Mouse (Mus musculus): ENCODE results near the gene Aqp8. TPM values are rescaled to one million over a fixed set of nuclear protein-coding genes. Genes with fewer than 3 reads are reported as not detected.

Gene Aqp8
- polyA plus RNA-seq (2014; fragmentation: Nextera tagmentation; extraction: Ambion mirVana), result 0.39 and 0.55 TPM in 2 replicates

DNA sequence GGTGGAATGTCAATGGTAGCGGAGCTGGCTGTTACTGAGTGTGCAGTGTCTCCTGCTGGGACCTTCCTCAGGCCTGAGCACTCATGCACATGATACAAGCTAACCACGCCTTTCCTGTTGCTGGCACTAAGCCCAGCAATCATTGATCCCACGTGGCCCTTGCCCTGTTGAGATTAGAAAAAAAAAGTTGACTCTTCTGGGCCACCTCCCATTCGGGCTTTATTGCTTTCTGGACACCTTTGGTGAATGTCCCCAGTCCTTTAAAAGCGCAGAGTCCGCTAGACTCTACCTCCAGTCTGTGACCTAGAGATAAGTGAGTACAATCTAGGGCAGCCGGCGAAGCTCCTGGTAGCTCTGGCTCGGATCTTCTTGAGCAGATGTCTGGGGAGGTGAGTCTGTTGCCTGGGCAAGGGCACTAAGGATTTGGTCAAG, at the start of gene Aqp8:
Aqp8 (plus strand) TSS at position 222 of the 432 bp plus-strand sequence.
- ATAC-seq (ENCODE audit: insufficient number of reproducible peaks, low FRiP score, low TSS enrichment, low read depth) (no peak), DNase-seq (ENCODE audit: low spot score) (no peak)
- no peak within 1 kb of the TSS for H3K4me2 ChIP-seq (ENCODE audit: low read depth, severe bottlenecking)
- no peak within 1 kb of the TSS for H3K27ac ChIP-seq (replicated peaks; ENCODE audit: low read depth, low read length)
- H3K9me3 ChIP-seq (ENCODE audit: control insufficient read depth, low read length), result no peaks in the 10 kb centered on the region
- 71% methylated on average over 9 of the region's 9 CpGs for WGBS
- H3K4me1 ChIP-seq (ENCODE audit: control insufficient read depth, insufficient read depth, low read length), result no peaks in the 10 kb centered on the region
- no peaks in the 10 kb centered on the region for H3K27me3 ChIP-seq (ENCODE audit: control insufficient read depth, insufficient read depth, low read length)
- H3K36me3 ChIP-seq (ENCODE audit: control insufficient read depth, insufficient read depth, low read length), result no peaks in the 10 kb centered on the region
- no peak within 1 kb of the TSS for H3K4me3 ChIP-seq (ENCODE audit: low read depth, low read length)
- no peak within 1 kb of the TSS for H3K9ac ChIP-seq (ENCODE audit: low read length)

DNA sequence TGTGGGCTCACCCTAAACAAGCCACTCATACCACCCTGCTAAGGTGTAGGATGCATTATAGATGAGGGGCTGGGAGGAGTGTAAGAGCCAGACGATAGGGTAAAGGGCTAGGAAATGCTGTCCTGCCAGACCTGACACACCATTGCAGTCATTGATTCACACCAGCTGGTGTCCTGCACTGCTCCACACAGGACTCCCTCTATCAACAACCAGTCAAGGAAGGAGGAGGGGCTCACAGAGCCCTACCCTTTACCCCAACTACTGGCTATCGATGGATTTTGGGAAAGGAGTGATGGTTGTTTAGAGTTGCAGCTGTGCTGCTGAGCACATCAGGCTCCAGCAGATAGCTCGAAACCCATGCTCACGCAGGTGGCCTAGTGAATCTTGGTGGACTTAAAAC, 45.3 kb upstream of the Aqp8 start:
- DNase-seq (ENCODE audit: low spot score) (no peak), ATAC-seq (ENCODE audit: insufficient number of reproducible peaks, low FRiP score, low TSS enrichment, low read depth) (no peak)
- no peak overlapping the region for H3K27ac ChIP-seq (replicated peaks; ENCODE audit: low read depth, low read length)
- no peak overlapping the region for H3K9ac ChIP-seq (ENCODE audit: low read length)
- H3K4me2 ChIP-seq (ENCODE audit: low read depth, severe bottlenecking), result no peak overlapping the region
- H3K27me3 ChIP-seq (ENCODE audit: control insufficient read depth, insufficient read depth, low read length), result no peaks in the 10 kb centered on the region
- no peaks in the 10 kb centered on the region for H3K9me3 ChIP-seq (ENCODE audit: control insufficient read depth, low read length)
- peaks cover 12% of the 10 kb centered on the region for H3K36me3 ChIP-seq (ENCODE audit: control insufficient read depth, insufficient read depth, low read length)
- no peak overlapping the region for H3K4me3 ChIP-seq (ENCODE audit: low read depth, low read length)
- H3K4me1 ChIP-seq (ENCODE audit: control insufficient read depth, insufficient read depth, low read length), result no peaks in the 10 kb centered on the region
- WGBS, result 74% methylated on average over 4 of the region's 4 CpGs

DNA sequence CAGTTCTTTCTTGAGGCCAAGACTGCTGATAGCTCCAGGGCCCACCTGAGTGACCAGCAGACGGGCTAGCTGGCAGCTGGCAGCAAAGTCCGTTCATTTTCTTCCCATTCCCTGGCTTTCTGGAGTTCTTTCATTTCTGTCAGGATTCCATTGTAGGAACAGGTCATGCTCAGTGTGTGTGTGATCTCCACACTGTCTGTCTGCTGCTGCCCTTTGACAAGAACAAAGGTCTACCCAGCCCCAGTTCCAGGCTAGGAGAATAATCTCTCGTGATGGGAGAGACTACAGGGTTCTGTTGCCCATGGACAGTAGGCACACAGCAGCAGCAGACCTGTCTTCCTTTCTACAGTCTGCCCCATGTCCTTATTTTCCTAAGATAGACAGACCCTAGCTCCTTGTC, 44.4 kb upstream of the Aqp8 start:
- Histone ChIP-seq H3K9me3 (ENCODE audit: control insufficient read depth, low read length) (no peaks in the 10 kb centered on the region), H3K9ac (ENCODE audit: low read length) (no peak overlapping the region), H3K27me3 (ENCODE audit: control insufficient read depth, insufficient read depth, low read length) (no peaks in the 10 kb centered on the region), H3K27ac (replicated peaks; ENCODE audit: low read depth, low read length) (no peak overlapping the region), H3K4me2 (ENCODE audit: low read depth, severe bottlenecking) (no peak overlapping the region), H3K36me3 (ENCODE audit: control insufficient read depth, insufficient read depth, low read length) (peaks cover 9% of the 10 kb centered on the region; the same call in 1 of the 2 replicates), H3K4me1 (ENCODE audit: control insufficient read depth, insufficient read depth, low read length) (no peaks in the 10 kb centered on the region), H3K4me3 (ENCODE audit: low read depth, low read length) (no peak overlapping the region)
- DNase-seq (ENCODE audit: low spot score) (no peak), ATAC-seq (ENCODE audit: insufficient number of reproducible peaks, low FRiP score, low TSS enrichment, low read depth) (no peak)
- WGBS, result 89% methylated on average over 3 of the region's 3 CpGs

DNA sequence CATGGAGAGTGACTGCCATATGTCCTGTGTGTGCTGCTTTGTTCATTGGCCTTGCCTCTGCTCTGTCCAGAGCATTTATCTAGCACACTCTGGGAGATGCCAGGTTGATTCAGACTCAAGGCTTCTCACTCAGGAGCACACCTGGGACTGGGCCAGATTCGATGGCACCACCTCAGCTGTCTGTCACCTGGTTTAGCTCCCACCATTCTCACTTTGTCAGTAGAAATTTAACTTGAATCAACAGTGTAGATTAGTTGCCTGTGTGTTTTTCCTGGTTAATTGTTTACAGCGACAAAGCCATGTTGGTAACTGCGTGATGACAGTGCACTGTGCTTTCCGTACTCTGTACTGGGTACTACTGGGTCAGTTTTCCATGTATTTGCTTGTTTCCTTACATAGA, 42.1 kb upstream of the Aqp8 start:
- no peak overlapping the region for H3K9ac ChIP-seq (ENCODE audit: low read length)
- no peak overlapping the region for H3K4me2 ChIP-seq (ENCODE audit: low read depth, severe bottlenecking)
- H3K9me3 ChIP-seq (ENCODE audit: control insufficient read depth, low read length), result no peaks in the 10 kb centered on the region
- H3K36me3 ChIP-seq (ENCODE audit: control insufficient read depth, insufficient read depth, low read length), result peaks cover 3% of the 10 kb centered on the region; the same call in 1 of the 2 replicates
- no peak overlapping the region for H3K27ac ChIP-seq (replicated peaks; ENCODE audit: low read depth, low read length)
- H3K4me1 ChIP-seq (ENCODE audit: control insufficient read depth, insufficient read depth, low read length), result no peaks in the 10 kb centered on the region
- no peak overlapping the region for H3K4me3 ChIP-seq (ENCODE audit: low read depth, low read length)
- 93% methylated on average over 4 of the region's 4 CpGs for WGBS
- H3K27me3 ChIP-seq (ENCODE audit: control insufficient read depth, insufficient read depth, low read length), result no peaks in the 10 kb centered on the region
- DNase-seq (ENCODE audit: low spot score) (no peak), ATAC-seq (ENCODE audit: insufficient number of reproducible peaks, low FRiP score, low TSS enrichment, low read depth) (no peak)

DNA sequence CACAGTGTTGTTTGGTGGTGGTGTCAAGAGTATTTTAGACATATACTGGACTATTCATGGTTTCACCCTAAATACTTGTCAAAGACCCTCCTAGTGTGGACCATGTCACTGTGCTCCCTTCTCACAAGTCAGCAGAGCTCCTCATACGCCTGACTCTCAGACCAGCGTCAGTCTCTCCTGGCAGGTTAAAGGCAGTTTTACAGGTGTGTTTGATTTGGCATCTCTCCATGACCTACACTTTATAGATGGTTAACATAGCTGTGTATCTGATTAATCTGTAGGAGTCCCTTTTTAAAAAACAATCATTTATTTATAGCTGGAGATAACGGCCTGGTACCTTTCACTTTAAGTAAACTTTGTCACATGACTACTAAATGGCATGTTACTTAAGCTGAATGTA, 40.1 kb upstream of the Aqp8 start:
- Histone ChIP-seq H3K9me3 (ENCODE audit: control insufficient read depth, low read length) (no peaks in the 10 kb centered on the region), H3K4me3 (ENCODE audit: low read depth, low read length) (no peak overlapping the region), H3K9ac (ENCODE audit: low read length) (no peak overlapping the region), H3K27ac (replicated peaks; ENCODE audit: low read depth, low read length) (no peak overlapping the region), H3K27me3 (ENCODE audit: control insufficient read depth, insufficient read depth, low read length) (no peaks in the 10 kb centered on the region), H3K4me2 (ENCODE audit: low read depth, severe bottlenecking) (no peak overlapping the region), H3K4me1 (ENCODE audit: control insufficient read depth, insufficient read depth, low read length) (no peaks in the 10 kb centered on the region), H3K36me3 (ENCODE audit: control insufficient read depth, insufficient read depth, low read length) (peaks cover 6% of the 10 kb centered on the region)
- 88% methylated on average over 3 of the region's 3 CpGs for WGBS
- no peak for ATAC-seq (ENCODE audit: insufficient number of reproducible peaks, low FRiP score, low TSS enrichment, low read depth)
- DNase-seq (ENCODE audit: low spot score), result no peak

DNA sequence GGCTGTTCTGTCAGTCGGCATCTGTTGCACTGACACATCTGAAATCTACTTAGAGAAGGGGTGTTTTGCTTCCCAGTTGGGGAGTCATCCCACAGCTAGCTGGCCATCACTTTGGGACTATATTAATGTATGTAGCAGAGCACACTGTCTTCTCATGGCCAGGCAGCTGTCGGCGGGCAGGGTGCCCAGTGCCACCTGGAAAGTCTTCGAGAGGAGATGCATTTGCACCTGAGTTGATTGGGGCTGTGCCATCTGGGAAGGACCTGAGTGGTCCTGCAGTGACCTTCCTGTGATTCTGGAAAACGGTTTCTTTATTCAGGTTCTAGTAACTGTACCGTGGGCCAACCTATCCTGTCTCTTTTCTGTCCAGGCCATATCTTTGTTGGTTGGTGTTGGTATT, 37.8 kb upstream of the Aqp8 start:
- DNase-seq (ENCODE audit: low spot score) (no peak), ATAC-seq (ENCODE audit: insufficient number of reproducible peaks, low FRiP score, low TSS enrichment, low read depth) (no peak)

DNA sequence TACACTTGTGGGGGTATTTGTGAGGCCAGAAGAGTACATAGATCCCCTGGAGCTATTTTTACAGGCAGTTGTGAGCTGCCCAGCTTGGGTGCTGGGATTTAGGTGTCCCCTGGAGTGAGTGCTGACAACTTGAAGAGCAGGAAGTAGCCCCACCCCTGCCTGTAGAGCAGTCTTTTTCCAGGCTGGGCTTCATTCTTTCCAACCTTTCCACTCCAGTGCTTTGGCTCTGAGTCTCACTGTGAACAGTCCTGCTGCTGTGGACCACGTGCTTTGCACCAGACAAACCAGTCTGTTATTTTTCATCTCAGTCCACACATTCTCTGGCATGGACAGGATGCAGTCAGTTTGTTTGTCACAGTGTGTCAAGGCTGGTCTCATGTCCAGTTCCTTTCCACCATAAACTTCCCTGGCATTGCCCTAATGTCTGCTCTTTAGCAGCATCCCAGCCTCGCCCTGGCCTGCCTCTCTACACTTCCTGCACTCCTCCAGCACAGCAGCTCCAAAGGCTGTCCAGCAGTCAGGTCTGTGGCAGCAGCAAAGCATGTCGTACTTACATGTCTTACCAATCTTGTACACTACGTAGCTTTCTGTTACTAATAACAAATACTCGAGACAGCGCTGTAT, 36.8 kb upstream of the Aqp8 start:
- H3K9ac ChIP-seq (ENCODE audit: low read length), result no peak overlapping the region
- no peak overlapping the region for H3K4me2 ChIP-seq (ENCODE audit: low read depth, severe bottlenecking)
- H3K36me3 ChIP-seq (ENCODE audit: control insufficient read depth, insufficient read depth, low read length), result peaks cover 4% of the 10 kb centered on the region; the same call in 1 of the 2 replicates
- no peak overlapping the region for H3K27ac ChIP-seq (replicated peaks; ENCODE audit: low read depth, low read length)
- H3K4me3 ChIP-seq (ENCODE audit: low read depth, low read length), result no peak overlapping the region
- H3K9me3 ChIP-seq (ENCODE audit: control insufficient read depth, low read length), result no peaks in the 10 kb centered on the region
- no peaks in the 10 kb centered on the region for H3K27me3 ChIP-seq (ENCODE audit: control insufficient read depth, insufficient read depth, low read length)
- no peak for ATAC-seq (ENCODE audit: insufficient number of reproducible peaks, low FRiP score, low TSS enrichment, low read depth)
- no peaks in the 10 kb centered on the region for H3K4me1 ChIP-seq (ENCODE audit: control insufficient read depth, insufficient read depth, low read length)
- no peak for DNase-seq (ENCODE audit: low spot score)
- WGBS, result 92% methylated on average over 6 of the region's 6 CpGs

More for the DNA sequence above, 37.8 kb upstream of the Aqp8 start:
- H3K27ac ChIP-seq (replicated peaks; ENCODE audit: low read depth, low read length), result no peak overlapping the region
- H3K27me3 ChIP-seq (ENCODE audit: control insufficient read depth, insufficient read depth, low read length), result no peaks in the 10 kb centered on the region
- no peak overlapping the region for H3K4me2 ChIP-seq (ENCODE audit: low read depth, severe bottlenecking)
- peaks cover 8% of the 10 kb centered on the region for H3K36me3 ChIP-seq (ENCODE audit: control insufficient read depth, insufficient read depth, low read length)
- WGBS, result 90% methylated on average over 6 of the region's 6 CpGs
- H3K9me3 ChIP-seq (ENCODE audit: control insufficient read depth, low read length), result no peaks in the 10 kb centered on the region
- H3K4me1 ChIP-seq (ENCODE audit: control insufficient read depth, insufficient read depth, low read length), result no peaks in the 10 kb centered on the region
- no peak overlapping the region for H3K4me3 ChIP-seq (ENCODE audit: low read depth, low read length)
- no peak overlapping the region for H3K9ac ChIP-seq (ENCODE audit: low read length)

DNA sequence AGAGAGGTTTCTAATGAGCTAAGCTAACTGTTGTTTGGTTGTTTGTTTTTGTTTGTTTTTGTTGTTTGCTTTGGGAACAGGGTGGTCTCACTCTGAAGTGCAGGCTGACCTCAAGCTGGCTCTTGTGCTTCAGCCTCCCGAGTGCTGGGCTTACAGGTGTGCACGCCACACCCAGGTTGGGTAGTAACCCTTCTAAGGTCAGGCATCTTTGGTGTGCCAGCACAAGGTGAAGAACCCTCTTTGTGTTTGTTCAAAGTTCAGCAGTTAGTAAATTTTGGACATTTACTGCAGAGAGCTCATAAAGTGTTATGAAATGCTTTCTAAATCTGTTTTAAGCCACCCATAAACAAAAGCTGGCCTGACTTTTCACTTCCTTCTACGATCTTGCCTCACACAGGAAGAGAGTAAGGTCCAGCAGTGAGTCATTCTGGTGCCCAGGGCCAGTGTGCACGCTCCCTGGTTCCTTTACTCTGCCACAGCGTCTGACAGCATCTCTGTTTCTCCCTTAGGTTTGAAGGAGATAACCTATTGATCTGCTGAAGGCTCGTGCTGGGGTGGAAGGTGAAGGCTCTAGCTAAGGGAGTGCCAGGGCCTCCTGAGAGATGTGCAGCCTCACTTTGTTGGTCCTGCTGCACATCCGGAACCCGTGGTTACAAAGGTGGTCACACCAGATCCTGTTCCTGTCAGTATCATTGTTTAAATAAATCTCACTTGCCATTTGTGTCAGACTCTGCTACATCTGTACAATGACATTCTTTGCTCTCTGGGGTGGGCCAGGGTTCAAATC, 32.3 kb upstream of the Aqp8 start:
- H3K27ac ChIP-seq (replicated peaks; ENCODE audit: low read depth, low read length), result no peak overlapping the region
- no peaks in the 10 kb centered on the region for H3K27me3 ChIP-seq (ENCODE audit: control insufficient read depth, insufficient read depth, low read length)
- H3K36me3 ChIP-seq (ENCODE audit: control insufficient read depth, insufficient read depth, low read length), result peaks cover 4% of the 10 kb centered on the region; the same call in 1 of the 2 replicates
- WGBS, result 90% methylated on average over 8 of the region's 8 CpGs
- DNase-seq (ENCODE audit: low spot score) (no peak), ATAC-seq (ENCODE audit: insufficient number of reproducible peaks, low FRiP score, low TSS enrichment, low read depth) (no peak)
- no peak overlapping the region for H3K9ac ChIP-seq (ENCODE audit: low read length)
- H3K9me3 ChIP-seq (ENCODE audit: control insufficient read depth, low read length), result no peaks in the 10 kb centered on the region
- no peaks in the 10 kb centered on the region for H3K4me1 ChIP-seq (ENCODE audit: control insufficient read depth, insufficient read depth, low read length)
- no peak overlapping the region for H3K4me2 ChIP-seq (ENCODE audit: low read depth, severe bottlenecking)
- H3K4me3 ChIP-seq (ENCODE audit: low read depth, low read length), result no peak overlapping the region
